Comparison of ENCODE assay signal across 36 mouse cellular contexts in genomic region chr11:49662292-49662780, GRCm38 (mm10). TPM values are rescaled to one million over a fixed set of nuclear protein-coding genes. Genes with fewer than 3 reads are reported as not detected.
DNase-seq lines count a peak whose midpoint lies in the region; ATAC-seq and TF ChIP-seq lines count a peak whose summit lies in the region.
"Had no signal": no experiment of that assay in that cellular context is flagged by ENCODE, and none has a peak within 500 bp of the region (broad histone marks: within the 10 kb centered on the region; RNA-seq: fewer than 3 reads in every experiment).

No protein-coding gene starts in this region.

- H3K4me3 ChIP-seq in kidney, adult 2 months (ENCODE audit: insufficient read depth, low read depth, low read length), result no peak overlapping the region
- H3K4me3 ChIP-seq in lung, embryonic 14.5 days (ENCODE audit: low read depth, low read length), result no peak overlapping the region
- H3K4me3 ChIP-seq in CH12.LX (replicated peaks in 1 of 3; ENCODE audit: low read depth in 2 of 3, low read length in 2 of 3, poor library complexity in 1 of 3), result no peak overlapping the region
- H3K4me3 ChIP-seq in limb, embryonic 10.5 days, result no peak overlapping the region
- H3K4me3 ChIP-seq: embryonic facial prominence, embryonic 12.5 days; hindbrain, embryonic 12.5 days; limb, embryonic 15.5 days; lung, embryonic 15.5 days; megakaryocyte, embryonic 14.5 days; midbrain, embryonic 13.5 days; stomach, embryonic 15.5 days had no signal

- peak; percentile 21 for TF ChIP-seq RAD21 in CH12.LX (IDR thresholded peaks at IDR 0.05; ENCODE audit: low read depth, low read length)

- H3K79me2 ChIP-seq in CH12.LX (replicated peaks; ENCODE audit: control insufficient read depth, extremely low read depth, insufficient read depth, poor library complexity, severe bottlenecking), result no peaks in the 10 kb centered on the region

- no peak for TF ChIP-seq EP300 in CH12.LX (IDR thresholded peaks at IDR 0.05; ENCODE audit: low read length)

- H3K4me2 ChIP-seq in lung, embryonic 14.5 days, result no peak overlapping the region
- no peak overlapping the region for H3K4me2 ChIP-seq in CH12.LX (ENCODE audit: insufficient read depth, low read depth, poor library complexity, severe bottlenecking)
- H3K4me2 ChIP-seq: embryonic facial prominence, embryonic 12.5 days; heart, embryonic 11.5 days; hindbrain, embryonic 12.5 days; limb, embryonic 15.5 days; lung, embryonic 15.5 days; midbrain, embryonic 13.5 days; stomach, embryonic 15.5 days had no signal

- no peaks in the 10 kb centered on the region for H3K36me3 ChIP-seq in kidney, adult 2 months (ENCODE audit: control insufficient read depth, insufficient read depth, low read length)
- no peaks in the 10 kb centered on the region for H3K36me3 ChIP-seq in lung, embryonic 14.5 days (ENCODE audit: insufficient read depth)
- peaks cover 0 to 8% of the 10 kb centered on the region in 2 experiments for H3K36me3 ChIP-seq in CH12.LX (replicated peaks in 1 of 2; ENCODE audit: control insufficient read depth in 1 of 2, insufficient read depth in 1 of 2, low read length in 1 of 2)
- H3K36me3 ChIP-seq in limb, embryonic 10.5 days, result no peaks in the 10 kb centered on the region
- H3K36me3 ChIP-seq: embryonic facial prominence, embryonic 12.5 days; hindbrain, embryonic 12.5 days; limb, embryonic 15.5 days; lung, embryonic 15.5 days; midbrain, embryonic 13.5 days; stomach, embryonic 15.5 days had no signal

- no peaks in the 10 kb centered on the region for H3K4me1 ChIP-seq in kidney, adult 2 months (ENCODE audit: control insufficient read depth, insufficient read depth, low read length)
- H3K4me1 ChIP-seq in lung, embryonic 14.5 days (ENCODE audit: insufficient read depth), result 0 out of 2 replicates have a peak, but pooled peaks cover 5% of the 10 kb centered on the region
- H3K4me1 ChIP-seq in CH12.LX (ENCODE audit: control insufficient read depth in 1 of 2, insufficient read depth in 2 of 2), result peaks cover 2 to 17% of the 10 kb centered on the region in 2 experiments; a peak in 2 of 4 replicates
- 0 out of 2 replicates have a peak, but pooled peaks cover 5% of the 10 kb centered on the region for H3K4me1 ChIP-seq in limb, embryonic 10.5 days
- H3K4me1 ChIP-seq: embryonic facial prominence, embryonic 12.5 days; hindbrain, embryonic 12.5 days; midbrain, embryonic 13.5 days; stomach, embryonic 15.5 days had no signal

- TF ChIP-seq POLR2A in kidney, adult 2 months (IDR thresholded peaks at IDR 0.05; ENCODE audit: low read depth, low read length), result no peak
- no peak for TF ChIP-seq POLR2A in CH12.LX (IDR thresholded peaks at IDR 0.05; ENCODE audit: low read depth, low read length)

- no peak for ATAC-seq in lung, embryonic 14.5 days (ENCODE audit: insufficient read depth)
- ATAC-seq: CD4-positive, CD25-positive, alpha-beta regulatory T cell, adult 4 months; hindbrain, postnatal 0 days; midbrain, embryonic 13.5 days had no signal

- no peak for DNase-seq in kidney, adult 2 months
- no peak for DNase-seq in kidney, postnatal 14 days
- no peak for DNase-seq in lung, embryonic 14.5 days
- DNase-seq in lung, postnatal 14 days, result no peak
- DNase-seq in CH12.LX (ENCODE audit: extremely low read depth), result no peak
- peak; percentile 29 for DNase-seq in limb, embryonic 10.5 days (ENCODE audit: low spot score)
- no peak for DNase-seq in ovary, postnatal 14 days (ENCODE audit: low spot score)
- DNase-seq: adrenal gland, postnatal 10 days; cerebellum, adult 11-12 months; cerebellum, adult 9-11 months; embryo, embryonic 11 days; gastrocnemius, postnatal 14 days; heart, postnatal 36 days; kidney, postnatal 36 days; left cerebral cortex, postnatal 4 days; lung, postnatal 4 days; right cerebral cortex, postnatal 25 days; thymus, adult 2 months; thymus, postnatal 36 days had no signal

- in situ Hi-C loops in CH12.LX (cut with MboI; ENCODE audit: low pct_ligation_motif_present, low pct_unique_long_range_greater_than_20kb, low sequenced_read_pairs), result no loop called here

- 0 out of 2 replicates have a peak, but pooled peaks have one; percentile 6 for TF ChIP-seq CTCF in kidney, adult 2 months (conservative IDR thresholded peaks at IDR 0.05; ENCODE audit: insufficient read depth, insufficient read length, low read depth, low read length)
- TF ChIP-seq CTCF in lung, embryonic 14.5 days (IDR thresholded peaks at IDR 0.05; ENCODE audit: low read depth), result 0 out of 2 replicates have a peak, but pooled peaks have one; percentile 9
- TF ChIP-seq CTCF in CH12.LX (conservative IDR thresholded peaks at IDR 0.05 in 1 of 2, IDR thresholded peaks at IDR 0.05 in 1 of 2; ENCODE audit: low read depth in 2 of 2, low read length in 2 of 2), result peak in 1 of 2 experiments; percentile 63; a peak in 2 of 4 replicates

- H3K27ac ChIP-seq in kidney, adult 2 months (ENCODE audit: insufficient read depth, low read depth, low read length), result no peak overlapping the region
- H3K27ac ChIP-seq in lung, embryonic 14.5 days (ENCODE audit: low read depth), result no peak overlapping the region
- no peak overlapping the region for H3K27ac ChIP-seq in CH12.LX (ENCODE audit: insufficient read depth, low read depth)
- no peak overlapping the region for H3K27ac ChIP-seq in limb, embryonic 10.5 days
- H3K27ac ChIP-seq: embryonic facial prominence, embryonic 12.5 days; hindbrain, embryonic 12.5 days; hindbrain, postnatal 0 days; limb, embryonic 15.5 days; lung, embryonic 15.5 days; midbrain, embryonic 13.5 days; stomach, embryonic 15.5 days had no signal

- no peaks in the 10 kb centered on the region for H3K9me3 ChIP-seq in lung, embryonic 14.5 days (ENCODE audit: low read depth, low read length)
- no peaks in the 10 kb centered on the region for H3K9me3 ChIP-seq in CH12.LX (replicated peaks; ENCODE audit: low read length)
- no peaks in the 10 kb centered on the region for H3K9me3 ChIP-seq in limb, embryonic 10.5 days (replicated peaks)
- H3K9me3 ChIP-seq: embryonic facial prominence, embryonic 12.5 days; hindbrain, embryonic 12.5 days; limb, embryonic 15.5 days; lung, embryonic 15.5 days; megakaryocyte, embryonic 14.5 days; midbrain, embryonic 13.5 days; stomach, embryonic 15.5 days had no signal

- dilution Hi-C loops in CH12.LX (cut with MboI; ENCODE audit: extremely low pct_ligation_motif_present, extremely low pct_unique_long_range_greater_than_20kb, low sequenced_read_pairs), result no loop called here

- 55% methylated on average over 15 of the region's 15 CpGs for WGBS in kidney, adult 2 months
- 47% methylated on average over 15 of the region's 15 CpGs for WGBS in lung, embryonic 14.5 days
- WGBS in limb, embryonic 10.5 days, result 61% methylated on average over 15 of the region's 15 CpGs

- H3K27me3 ChIP-seq in kidney, adult 2 months (replicated peaks; ENCODE audit: control insufficient read depth, insufficient read depth, low read length), result no peaks in the 10 kb centered on the region
- H3K27me3 ChIP-seq in lung, embryonic 14.5 days (ENCODE audit: insufficient read depth, low read length), result no peaks in the 10 kb centered on the region
- peaks cover 3% of the 10 kb centered on the region for H3K27me3 ChIP-seq in CH12.LX (replicated peaks)
- no peaks in the 10 kb centered on the region for H3K27me3 ChIP-seq in limb, embryonic 10.5 days (ENCODE audit: low read depth, poor library complexity, severe bottlenecking)
- H3K27me3 ChIP-seq: embryonic facial prominence, embryonic 12.5 days; hindbrain, embryonic 12.5 days; limb, embryonic 15.5 days; lung, embryonic 15.5 days; midbrain, embryonic 13.5 days; stomach, embryonic 15.5 days had no signal

- H3K9ac ChIP-seq in lung, embryonic 14.5 days, result no peak overlapping the region
- no peak overlapping the region for H3K9ac ChIP-seq in CH12.LX (ENCODE audit: insufficient read depth, low read depth)
- H3K9ac ChIP-seq: embryonic facial prominence, embryonic 12.5 days; hindbrain, embryonic 12.5 days; limb, embryonic 15.5 days; lung, embryonic 15.5 days; midbrain, embryonic 13.5 days; stomach, embryonic 15.5 days had no signal

TF ChIP-seq in CH12.LX, 34 proteins besides CTCF, POLR2A, EP300 and RAD21:
- TF ChIP-seq MXI1 (IDR thresholded peaks at IDR 0.05; ENCODE audit: low read depth, low read length), result no peak
- TF ChIP-seq TCF12 (IDR thresholded peaks at IDR 0.05; ENCODE audit: low read depth, low read length), result no peak
- no peak for TF ChIP-seq ZNF384 (IDR thresholded peaks at IDR 0.05; ENCODE audit: low read depth, low read length)

RNA-seq across cellular contexts. Expression of gene Scgb3a1, which starts 1.1 kb away (rescaled TPM):
- not detected in 2 replicates for polyA plus RNA-seq in kidney, adult 2 months (2012; rRNA removed)
- not detected in 2 replicates for polyA plus RNA-seq in lung, embryonic 14.5 days (2014; fragmentation: Nextera tagmentation; extraction: Ambion mirVana)
- total RNA-seq in CH12.LX (2012; rRNA removed), result not detected in 2 replicates
- not detected in 2 replicates for total RNA-seq in CH12.LX (2014; rRNA removed)
- not detected in 2 replicates for polyA plus RNA-seq in CH12.LX (2012; ENCODE audit: insufficient read length, low read depth)
- not detected in 2 replicates for polyA plus RNA-seq in limb, embryonic 10.5 days (2016; fragmentation: Nextera tagmentation; extraction: Ambion mirVana)
- total RNA-seq: adrenal gland, postnatal 10 days; gastrocnemius, postnatal 14 days; hindbrain, postnatal 0 days; layer of hippocampus, adult 8-10 months; left cerebral cortex, adult 8-10 months; left cerebral cortex, postnatal 4 days; monocyte, adult 5-6 weeks had no signal
- polyA plus RNA-seq: embryonic facial prominence, embryonic 12.5 days; forebrain, embryonic 14.5 days; hindbrain, embryonic 12.5 days; intestine, embryonic 16.5 days; kidney, embryonic 14.5 days; limb, embryonic 15.5 days; midbrain, embryonic 13.5 days; neural tube, embryonic 14.5 days; stomach, embryonic 15.5 days had no signal

RNA-seq across cellular contexts. Expression of gene Cnot6, which starts 50.2 kb away (rescaled TPM):
- 10.5 and 14.1 TPM in 2 replicates for polyA plus RNA-seq in kidney, adult 2 months (2012; rRNA removed)
- polyA plus RNA-seq in lung, embryonic 14.5 days (2014; fragmentation: Nextera tagmentation; extraction: Ambion mirVana), result 73.1 and 76.0 TPM in 2 replicates
- total RNA-seq in CH12.LX (2012; rRNA removed), result 32.4 and 39.2 TPM in 2 replicates
- 90.8 and 102 TPM in 2 replicates for total RNA-seq in CH12.LX (2014; rRNA removed)
- polyA plus RNA-seq in CH12.LX (2012; ENCODE audit: insufficient read length, low read depth), result 75.2 and 85.0 TPM in 2 replicates
- polyA plus RNA-seq in limb, embryonic 10.5 days (2016; fragmentation: Nextera tagmentation; extraction: Ambion mirVana), result 59.1 and 63.4 TPM in 2 replicates

RNA-seq across cellular contexts. Expression of gene Flt4, which starts 53.3 kb away (rescaled TPM):
- 9.7 and 9.9 TPM in 2 replicates for polyA plus RNA-seq in kidney, adult 2 months (2012; rRNA removed)
- 14.4 and 14.6 TPM in 2 replicates for polyA plus RNA-seq in lung, embryonic 14.5 days (2014; fragmentation: Nextera tagmentation; extraction: Ambion mirVana)
- total RNA-seq in CH12.LX (2012; rRNA removed) (0.08 and 0.17 TPM in 2 replicates), CH12.LX (2014; rRNA removed) (not detected in 2 replicates)
- polyA plus RNA-seq in CH12.LX (2012; ENCODE audit: insufficient read length, low read depth), result 0.06 and 0.08 TPM in 2 replicates
- polyA plus RNA-seq in limb, embryonic 10.5 days (2016; fragmentation: Nextera tagmentation; extraction: Ambion mirVana), result 6.4 and 6.6 TPM in 2 replicates
- polyA plus RNA-seq: CD4-positive, CD25-positive, alpha-beta regulatory T cell, adult 4 months had no signal
